Mouse (Mus musculus): ENCODE data around the gene Slc36a2.

- TF ChIP-seq EP300 (IDR thresholded peaks at IDR 0.05; ENCODE audit: insufficient read depth, low read depth, low read length) = no peak
- no peak for TF ChIP-seq CTCF (IDR thresholded peaks at IDR 0.05; ENCODE audit: low read depth, low read length)
- no peak for TF ChIP-seq POLR2A (IDR thresholded peaks at IDR 0.05; ENCODE audit: insufficient read depth, low read length)
These were observed 58.2 kb downstream of the Slc36a2 start for GRCm38 (mm10) chr11:55126663-55127062.

Data from ES-Bruce4 (cell line).